Mouse (Mus musculus) T-helper 1 cell (primary cell): ENCODE data around the gene Ccdc33.

Experiments used
- in situ Hi-C: fragments of 300-600 bp; cut with MboI, MseI; formaldehyde crosslinking; loops from one replicate; pipeline ENCODE4 v1.15.1; 2025; ENCODE audit warnings: high pct_unique_total_duplicates

Ccdc33 gene

DNA sequence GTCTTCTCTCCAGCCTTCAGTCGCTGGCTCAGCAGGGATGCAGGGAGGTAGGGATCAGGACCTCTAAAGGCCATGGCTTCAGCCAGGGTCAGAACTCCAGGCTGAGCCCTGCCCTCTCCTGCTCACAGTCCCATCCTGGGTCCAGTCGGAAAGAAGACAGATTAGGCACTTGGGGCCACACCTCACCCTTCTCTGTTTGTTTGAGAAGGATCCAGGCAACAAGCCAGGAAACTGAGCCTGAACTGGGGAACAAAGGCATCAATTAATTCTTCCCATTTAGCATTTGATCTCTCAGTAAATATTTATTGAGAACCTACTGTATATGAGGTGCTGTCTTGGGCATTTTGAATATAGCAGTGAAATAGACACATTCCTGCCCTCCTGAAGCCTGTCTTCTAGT is at the start of gene Ccdc33:
Gene Ccdc33 (minus strand): TSS at position 153 of the 400 bp plus-strand sequence.
- in situ Hi-C loops = no loop called here

DNA sequence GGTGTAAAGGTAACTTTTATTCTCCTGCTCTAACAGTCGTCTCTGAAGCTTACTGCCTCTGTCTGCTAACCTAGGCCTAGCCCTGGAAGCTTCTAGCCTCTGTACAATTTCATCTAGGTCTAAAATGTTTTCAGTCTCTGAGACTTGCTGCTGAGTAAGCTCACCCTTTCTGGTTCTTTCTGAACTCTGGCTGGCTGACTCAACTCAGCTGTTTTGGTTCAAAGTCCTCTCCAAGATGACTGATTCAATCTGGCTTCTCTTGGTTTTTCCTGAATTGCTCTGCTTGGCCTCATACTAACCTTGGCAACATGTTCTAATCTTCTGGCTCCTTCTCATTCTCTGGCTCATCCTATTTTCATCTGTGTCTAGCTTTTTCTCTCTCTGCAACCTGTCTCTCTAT is 47.2 kb upstream of the Ccdc33 start:
- in situ Hi-C loops = no loop called here

DNA sequence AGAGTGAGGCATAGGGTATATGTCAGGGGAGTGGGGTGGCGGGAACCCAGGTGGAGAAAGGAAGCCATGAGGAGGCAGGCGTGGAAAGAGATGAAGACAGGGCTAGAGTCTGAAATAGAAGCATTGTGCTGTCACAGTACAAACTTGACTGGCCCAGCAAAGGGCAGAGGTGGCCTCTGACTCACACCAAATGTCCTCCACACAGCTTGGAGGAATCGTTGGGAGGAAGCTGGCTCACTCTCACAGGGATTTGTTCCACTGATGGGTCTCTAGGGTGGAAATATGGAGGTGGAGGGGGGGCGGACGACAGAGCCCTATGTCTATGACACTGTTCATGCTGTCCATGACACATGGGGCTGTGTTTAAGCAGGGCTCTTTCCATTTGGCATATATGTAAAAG is 44.5 kb upstream of the Ccdc33 start:
- in situ Hi-C loops = no loop called here

DNA sequence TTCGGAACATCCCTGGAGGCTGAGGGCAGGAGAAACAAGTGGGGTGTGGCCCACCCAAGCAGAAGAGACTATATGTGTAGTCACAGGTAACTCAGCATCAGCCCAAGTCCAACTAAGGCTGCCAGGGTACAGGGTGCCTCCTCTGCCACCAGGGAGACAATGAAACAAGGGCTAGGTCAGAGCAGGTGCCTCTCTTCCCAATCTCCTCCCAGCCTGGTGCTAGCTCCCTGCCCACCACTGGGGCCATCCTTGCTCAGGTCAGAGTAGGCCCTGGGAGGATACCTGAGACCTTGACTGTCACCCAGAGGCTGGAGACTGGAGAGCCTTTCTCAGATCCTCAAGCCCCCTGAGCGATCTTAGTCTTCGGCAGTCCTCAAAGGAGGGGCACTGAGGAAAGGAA is 43.5 kb upstream of the Ccdc33 start:
- in situ Hi-C loops = no loop called here

DNA sequence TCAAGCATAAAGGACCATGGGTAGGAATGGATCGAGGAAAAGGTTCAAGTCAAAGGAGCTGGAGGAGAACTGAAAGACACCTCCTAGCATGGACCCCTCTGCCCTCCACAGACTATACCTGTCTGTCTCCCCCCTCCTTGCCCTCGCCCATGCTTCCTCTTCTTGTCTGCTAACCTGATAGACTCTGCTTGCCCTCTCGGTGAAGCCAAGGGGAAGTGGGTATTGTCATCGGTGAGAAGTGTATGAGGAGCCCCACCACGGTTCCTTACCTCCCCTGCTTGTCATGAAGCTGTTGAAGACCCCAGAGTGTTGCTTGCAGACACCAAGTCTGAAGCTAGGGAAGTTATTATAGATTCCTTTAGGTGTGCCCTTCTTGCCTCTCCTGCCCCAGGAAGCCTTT is 41.7 kb upstream of the Ccdc33 start:
- in situ Hi-C loops = no loop called here

DNA sequence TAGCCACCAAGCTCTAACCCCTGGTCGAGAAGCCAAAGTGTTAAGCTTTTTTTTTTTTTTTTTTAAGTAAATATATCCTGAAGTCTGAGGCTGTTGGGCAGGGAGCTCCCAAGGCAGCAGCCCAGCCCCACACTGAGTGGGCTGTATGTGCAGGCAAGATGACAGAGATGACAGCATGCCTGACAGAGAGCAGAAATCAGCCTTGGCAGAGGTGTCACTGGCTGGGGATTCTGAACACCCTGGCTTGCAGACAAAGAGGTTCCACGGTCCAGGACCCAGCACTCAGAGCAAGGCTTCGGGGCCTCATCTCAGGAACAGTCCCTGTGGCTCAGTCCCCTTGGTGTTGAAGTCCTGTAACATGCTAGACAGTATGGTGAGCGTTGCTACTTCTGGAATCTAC is 41.2 kb upstream of the Ccdc33 start:
- in situ Hi-C loops = no loop called here

DNA sequence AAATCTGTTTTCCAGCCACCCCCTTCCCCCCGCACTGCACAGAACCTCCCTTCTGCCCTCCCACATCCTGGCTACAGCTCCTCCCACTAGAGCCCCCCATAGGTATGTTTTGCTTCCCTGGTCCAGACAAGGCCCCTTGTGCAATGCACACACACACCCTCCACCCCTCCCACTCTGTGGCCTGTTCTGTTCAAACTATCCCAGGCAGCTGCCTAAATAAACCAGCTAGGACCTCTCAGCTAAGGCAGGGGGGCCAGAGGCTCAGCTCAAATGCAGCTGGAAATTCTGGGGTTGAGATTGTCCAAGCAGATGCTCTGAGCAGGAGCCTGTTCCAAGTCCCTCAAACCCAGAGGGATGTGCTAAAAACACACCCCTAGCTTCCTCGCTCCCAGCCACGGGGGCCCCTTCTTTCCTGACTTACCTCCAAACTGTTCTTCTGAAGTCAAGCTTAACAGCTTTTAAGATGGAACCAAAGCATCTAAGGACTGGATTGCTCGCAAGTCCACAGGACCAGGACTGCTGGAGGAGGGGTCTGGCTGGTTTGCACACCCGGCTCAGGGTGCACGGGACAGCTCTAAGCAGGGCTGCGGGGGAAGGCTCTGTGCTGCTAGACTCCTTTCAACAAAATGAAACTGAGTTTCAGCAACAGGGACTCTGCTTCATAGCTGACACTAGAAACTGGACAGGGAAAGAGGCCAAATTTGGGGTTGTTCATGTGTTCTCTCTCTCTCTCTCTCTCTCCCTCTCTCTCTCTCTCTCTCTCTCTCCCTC is 40.1 kb upstream of the Ccdc33 start:
- in situ Hi-C loops = no loop called here

DNA sequence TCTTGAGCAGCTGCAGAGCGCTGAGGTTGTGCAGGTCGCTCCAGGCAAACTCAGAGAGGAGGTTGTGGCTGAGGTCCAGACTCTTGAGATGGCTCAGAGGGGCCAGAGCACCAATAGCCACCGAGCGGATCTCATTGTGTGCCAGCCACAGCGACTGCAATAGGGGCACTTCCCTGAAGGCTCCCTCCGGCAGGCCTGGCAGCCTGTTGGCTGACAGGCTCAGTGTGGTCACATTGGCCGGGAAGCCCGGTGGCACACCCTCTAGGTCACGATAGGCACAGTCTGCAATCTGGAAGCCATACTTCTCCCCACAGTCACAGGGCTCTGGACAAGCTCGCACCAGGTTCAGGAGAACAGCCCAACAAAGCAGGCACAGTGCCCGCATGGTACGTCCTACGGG is 39.2 kb upstream of the Ccdc33 start:
- in situ Hi-C loops = no loop called here

DNA sequence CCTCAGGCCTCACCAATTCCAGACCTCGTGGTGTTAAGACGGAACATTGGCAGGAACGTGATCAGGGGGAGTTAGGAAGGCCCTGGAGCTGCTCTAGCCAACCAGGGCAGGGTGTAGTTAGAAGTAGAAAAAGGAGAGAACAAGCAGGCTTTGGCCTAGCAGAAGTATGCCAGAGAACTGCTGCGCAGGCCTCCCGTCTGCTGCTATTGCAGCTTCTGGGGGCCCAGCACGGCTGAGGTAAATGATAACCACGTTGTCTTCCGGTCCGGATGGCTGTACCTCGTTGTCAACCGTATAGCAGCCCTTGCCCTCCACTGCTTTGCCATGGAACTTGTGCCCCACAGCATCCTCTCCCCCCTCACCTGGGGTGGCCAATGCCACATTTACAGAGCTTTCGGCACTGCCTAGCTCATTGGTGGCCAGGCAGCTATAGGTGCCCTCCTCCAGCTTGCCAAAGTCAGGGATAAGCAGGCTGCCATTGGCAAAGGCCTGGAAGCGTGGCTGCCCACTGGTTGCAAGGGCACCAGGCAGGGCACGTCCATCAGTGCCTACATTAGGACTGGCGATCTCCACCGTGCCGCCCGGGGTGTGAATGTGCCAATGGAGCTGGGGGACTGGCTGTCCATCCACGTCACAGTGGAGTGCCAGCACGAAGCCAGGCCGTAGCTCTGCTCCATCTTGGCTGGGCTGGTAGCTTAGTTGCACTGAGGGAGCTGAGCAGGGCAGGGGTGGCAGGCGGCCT is 38.4 kb upstream of the Ccdc33 start:
- in situ Hi-C loops = no loop called here

DNA sequence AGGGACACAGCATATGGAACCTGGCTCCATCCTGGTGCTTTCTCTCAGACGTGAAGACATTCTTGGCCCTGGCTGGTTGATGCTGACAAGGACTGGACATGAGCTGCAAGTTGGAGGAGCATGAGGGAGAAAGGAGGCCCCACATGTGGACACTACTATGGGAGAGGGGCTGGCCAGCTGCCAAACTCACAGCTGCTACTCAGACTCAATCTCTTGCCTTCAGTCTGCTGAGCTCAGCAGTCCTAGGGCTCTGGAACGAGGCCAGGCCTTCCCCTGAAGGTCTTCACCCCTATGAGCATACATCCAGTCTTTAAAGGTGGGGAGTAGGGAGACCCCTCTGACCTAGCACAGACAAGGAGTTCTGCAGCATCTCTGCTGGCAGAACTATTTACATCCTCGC is 36.7 kb upstream of the Ccdc33 start:
- in situ Hi-C loops = no loop called here

DNA sequence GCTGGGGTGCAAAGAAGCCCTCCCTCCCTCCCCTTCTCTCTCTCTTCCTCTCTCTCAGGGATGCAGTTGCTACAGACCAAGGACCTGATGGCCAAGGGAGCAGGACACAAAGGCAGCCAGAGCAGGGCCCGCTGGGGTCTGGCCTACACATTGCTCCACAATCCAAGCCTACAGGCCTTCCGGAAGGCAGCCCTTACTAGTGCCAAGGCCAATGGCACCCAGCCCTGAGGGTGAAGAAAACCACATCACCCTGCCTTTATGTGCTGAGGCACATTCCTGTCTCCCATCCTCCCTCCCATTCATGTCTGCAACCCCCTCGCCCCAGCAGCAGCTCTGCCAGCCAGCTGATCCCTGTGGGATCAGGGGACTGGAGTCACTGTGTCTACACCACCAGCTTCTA is 34.5 kb upstream of the Ccdc33 start:
- in situ Hi-C loops = no loop called here

DNA sequence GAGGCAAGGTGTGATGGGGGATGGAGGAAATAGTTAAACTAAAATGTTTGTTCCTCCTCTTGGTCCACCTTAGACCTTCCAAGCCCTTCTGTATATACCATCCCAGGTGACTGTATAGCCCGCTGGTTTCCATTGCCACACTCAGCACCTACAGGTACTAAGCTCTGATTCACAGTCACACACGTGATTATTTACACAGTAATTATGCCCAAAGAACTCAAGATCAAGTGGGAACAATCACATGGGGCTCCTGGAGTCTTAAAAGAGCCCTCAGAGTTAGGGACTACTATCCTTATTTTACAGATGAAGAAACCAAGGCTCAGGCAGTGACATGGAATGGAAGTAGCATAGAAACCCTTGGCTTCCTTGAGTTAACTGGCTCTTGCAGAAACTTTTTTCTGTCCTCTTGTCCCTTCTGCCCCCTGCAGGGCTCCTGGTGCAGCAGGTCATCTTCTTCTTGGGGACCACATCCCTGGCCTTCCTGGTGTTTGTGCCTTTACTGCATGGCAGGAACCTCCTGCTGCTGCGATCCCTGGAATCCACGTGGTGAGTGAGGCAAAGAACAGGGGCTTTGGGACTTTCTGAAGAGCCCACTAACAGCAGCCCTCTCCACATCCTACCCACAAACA is 32.2 kb upstream of the Ccdc33 start:
- in situ Hi-C loops = no loop called here

DNA sequence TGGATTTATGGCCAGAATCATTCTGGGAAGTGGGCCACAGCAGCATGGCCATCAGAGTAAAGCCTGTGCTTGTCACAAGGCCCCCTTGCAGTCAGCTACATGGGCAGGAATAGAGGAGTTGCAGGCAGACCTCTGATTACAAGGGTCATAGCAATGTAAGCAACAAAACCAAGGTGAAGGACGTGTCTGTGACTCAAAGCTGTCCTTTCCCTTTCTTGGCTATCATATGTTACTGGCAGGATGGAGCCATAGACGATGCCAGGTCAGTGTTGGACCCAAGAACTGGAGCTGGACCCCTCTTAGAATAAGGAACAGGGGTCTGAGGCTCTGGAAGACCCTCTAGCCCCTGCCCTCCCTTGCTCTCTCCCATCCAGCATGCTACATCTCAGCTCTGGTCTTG is 30.2 kb upstream of the Ccdc33 start:
- in situ Hi-C loops = loop anchor here (25.0 kb wide), 1 partner anchor 1637 kb away; no protein-coding TSS in a partner anchor

DNA sequence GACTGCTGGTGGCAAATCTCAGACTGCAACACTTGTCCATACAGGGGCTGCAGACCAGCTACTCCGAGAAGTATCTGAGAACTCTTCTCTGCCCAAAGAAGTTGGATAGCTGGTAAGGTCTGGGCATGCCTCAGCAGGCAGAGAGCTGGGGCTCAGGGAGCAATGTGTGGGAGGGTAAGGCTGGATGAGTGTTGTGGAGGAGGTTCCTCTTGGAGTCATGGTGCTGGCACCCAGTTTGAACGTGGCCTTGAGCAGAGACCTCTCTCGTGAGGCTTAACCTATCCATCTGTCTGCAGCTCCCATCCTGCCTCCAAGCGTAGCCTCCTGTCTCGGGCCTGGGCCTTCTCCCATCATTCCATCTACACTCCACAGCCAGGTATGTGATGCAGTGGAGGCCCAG is 26.8 kb upstream of the Ccdc33 start:
- in situ Hi-C loops = loop anchor here (25.0 kb wide), 1 partner anchor 1633 kb away; no protein-coding TSS in a partner anchor

DNA sequence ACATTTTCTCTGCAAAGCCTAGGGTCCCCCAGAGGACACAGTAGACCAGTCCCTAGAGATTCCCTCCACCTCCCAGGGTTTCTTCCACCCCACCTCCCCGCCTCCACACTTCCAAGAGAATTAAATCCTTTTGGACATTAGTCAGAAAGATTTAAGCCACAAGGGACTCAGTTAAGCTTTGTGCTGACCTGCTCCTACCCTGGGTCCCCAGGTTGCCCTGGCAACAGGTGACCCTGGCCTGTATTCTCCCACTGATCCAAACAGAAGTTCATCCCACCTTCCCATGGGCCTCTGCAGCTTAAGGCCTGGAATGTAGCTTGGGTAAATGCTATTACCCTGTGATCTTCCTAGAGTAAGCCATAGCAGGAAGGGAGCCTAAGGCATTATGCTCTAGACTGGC is 26.0 kb upstream of the Ccdc33 start:
- in situ Hi-C loops = loop anchor here (25.0 kb wide), 1 partner anchor 1632 kb away; no protein-coding TSS in a partner anchor

DNA sequence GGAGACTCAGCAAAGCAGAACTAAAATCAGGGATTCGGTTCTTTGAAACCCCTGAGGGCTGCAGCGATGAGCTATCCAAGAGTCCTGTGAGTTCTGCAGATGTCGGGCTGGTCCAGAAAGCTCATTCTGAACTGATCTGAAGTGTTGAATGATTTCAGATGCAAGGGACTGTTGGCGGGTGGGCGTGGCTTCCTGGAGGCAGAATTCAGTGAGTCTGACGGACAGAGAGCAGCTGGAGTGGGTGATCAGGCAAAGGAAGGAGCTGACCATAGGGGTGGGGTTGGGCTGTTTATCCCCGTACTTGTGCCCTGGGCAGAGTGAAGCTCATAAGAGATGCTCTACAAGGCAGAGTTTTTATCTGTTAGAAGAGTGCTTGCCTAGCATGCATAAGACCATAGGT is 24.8 kb upstream of the Ccdc33 start:
- in situ Hi-C loops = loop anchor here (25.0 kb wide), 1 partner anchor 1631 kb away; no protein-coding TSS in a partner anchor

DNA sequence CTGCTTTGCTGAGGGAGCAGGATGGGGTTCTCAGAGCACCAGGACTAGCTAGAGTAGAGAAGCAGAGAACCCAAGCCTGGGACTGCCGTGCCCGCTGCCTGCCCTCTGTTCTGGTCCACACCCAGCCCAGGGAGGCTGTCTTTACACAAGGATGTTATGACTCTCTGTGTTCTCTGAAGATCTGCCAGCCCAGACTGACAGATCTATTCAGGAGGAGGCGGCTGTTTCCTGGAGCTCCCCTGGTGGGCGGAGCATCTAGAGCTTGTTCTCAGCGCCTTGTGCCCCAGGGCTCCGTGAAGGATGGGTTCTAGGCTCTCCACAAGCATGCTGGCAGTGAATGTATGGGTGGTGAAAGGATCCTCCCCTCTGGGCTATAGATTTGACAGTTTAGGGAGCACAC is 21.3 kb upstream of the Ccdc33 start:
- in situ Hi-C loops = loop anchor here (25.0 kb wide), 1 partner anchor 1628 kb away; no protein-coding TSS in a partner anchor

DNA sequence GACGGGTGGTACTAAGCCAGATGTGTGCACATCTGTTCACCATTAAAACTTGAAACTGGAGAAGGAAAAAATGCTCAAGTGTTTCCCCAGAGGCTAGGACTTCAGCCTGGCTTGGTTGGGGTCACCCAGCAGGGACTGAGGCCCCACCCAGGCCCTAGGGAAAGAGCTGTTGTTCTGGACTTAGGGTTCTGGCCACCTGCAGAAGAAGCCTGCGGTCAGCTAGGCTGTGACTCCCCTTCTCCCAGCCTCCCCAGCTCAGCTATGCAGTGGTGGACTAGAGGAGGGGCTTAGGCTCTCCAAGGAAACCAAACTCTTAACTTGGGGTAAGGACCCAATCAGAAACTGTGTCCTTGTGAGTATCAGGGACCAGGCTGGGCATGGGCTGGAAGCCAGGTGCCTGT is 17.3 kb upstream of the Ccdc33 start:
- in situ Hi-C loops = loop anchor here (25.0 kb wide), 1 partner anchor 1624 kb away; no protein-coding TSS in a partner anchor

DNA sequence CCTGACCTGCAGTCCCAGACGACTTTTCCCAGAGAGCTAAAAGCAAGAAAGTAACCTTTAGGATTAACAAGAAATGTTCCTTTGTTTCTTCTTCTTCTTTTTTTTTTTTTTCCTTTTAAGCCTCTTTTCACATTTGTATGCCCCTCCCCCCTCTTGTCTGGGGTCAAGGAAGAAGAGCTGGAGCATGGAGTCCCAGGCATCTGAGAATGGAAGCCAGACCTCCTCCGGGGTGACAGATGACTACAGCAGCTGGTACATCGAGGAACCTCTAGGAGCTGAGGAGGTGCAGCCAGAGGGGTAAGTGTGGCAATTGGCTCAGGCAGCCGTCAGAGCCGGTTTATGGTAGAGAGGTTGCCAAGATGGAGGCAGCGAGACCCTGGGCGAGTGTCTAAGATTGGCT is 16.3 kb upstream of the Ccdc33 start:
- in situ Hi-C loops = loop anchor here (25.0 kb wide), 1 partner anchor 1623 kb away; no protein-coding TSS in a partner anchor

DNA sequence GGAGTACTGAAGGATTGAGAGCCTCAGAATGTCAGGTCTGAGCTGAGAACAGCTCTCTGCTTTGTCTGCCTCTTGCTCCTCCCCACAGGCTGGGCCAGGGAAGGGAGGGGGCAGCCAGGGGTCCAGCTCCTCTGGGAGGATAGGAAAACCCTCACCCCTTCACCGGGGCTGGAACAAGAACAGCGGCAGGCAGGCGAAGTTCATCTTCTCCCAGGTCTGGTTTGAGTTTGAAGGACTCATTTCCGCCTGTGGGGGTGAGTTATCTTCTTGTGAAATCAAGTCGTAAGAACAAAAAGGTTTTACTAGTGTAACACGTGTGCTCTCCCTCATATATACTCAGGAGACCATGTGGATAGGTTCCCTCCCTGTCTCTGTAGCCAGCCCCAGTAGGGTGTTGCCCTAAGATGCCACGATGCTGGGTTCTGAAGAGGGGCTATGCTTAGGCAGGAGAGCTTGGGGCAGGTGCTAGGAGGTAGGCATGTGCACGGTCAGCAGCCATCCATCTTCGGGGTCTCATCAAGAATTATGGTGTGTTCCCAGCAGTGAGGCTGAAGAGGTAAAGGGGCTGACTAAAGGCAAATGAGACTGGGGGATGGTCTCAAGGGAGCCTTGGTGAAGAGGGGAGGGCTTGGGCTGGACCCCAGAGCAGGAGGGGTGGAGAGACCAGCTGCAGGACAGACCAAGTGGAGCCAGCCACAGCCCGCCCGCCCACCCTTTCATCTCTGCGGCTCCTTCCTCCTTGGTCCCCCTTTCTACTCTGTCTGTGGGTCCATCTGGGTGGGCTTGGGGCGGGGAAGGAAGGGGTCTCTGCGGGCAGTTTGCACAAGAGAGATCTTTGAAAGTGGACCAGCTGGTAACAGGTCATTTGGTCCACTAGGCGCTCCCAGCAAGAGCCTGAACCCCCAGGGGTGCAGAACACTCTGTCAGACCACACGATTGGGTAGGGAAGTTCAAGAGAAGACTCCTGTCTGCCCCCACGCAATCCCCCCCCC is 15.6 kb upstream of the Ccdc33 start:
- in situ Hi-C loops = loop anchor here (25.0 kb wide), 1 partner anchor 1622 kb away; no protein-coding TSS in a partner anchor

DNA sequence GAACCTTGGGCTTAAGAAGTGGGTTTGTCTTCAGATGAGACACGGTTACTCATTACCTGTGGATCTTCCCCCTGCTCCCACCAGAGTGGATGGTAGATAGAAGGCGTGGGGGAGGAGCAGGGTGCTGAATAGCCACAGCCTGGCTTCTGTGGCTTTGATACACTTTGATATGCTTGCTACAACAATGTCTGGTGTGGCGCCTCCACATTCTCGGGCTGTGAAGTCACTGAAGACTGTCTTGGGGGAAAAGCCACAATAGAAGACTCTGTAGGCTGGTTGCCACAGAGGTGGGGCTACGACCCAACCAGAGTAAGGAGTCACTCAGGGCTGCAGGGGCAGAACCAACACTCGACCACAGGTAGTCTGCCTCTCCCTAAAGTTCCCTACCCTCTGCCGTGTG is 13.1 kb upstream of the Ccdc33 start:
- in situ Hi-C loops = loop anchor here (25.0 kb wide), 1 partner anchor 1619 kb away; no protein-coding TSS in a partner anchor
